Mouse (Mus musculus): ENCODE results near the gene Eefsec. TPM values are rescaled to one million over a fixed set of nuclear protein-coding genes. Genes with fewer than 3 reads are reported as not detected.

The Eefsec gene
- total and polyA plus RNA-seq, 3 experiments: 27.5 to 378 (median 40.7) TPM

DNA sequence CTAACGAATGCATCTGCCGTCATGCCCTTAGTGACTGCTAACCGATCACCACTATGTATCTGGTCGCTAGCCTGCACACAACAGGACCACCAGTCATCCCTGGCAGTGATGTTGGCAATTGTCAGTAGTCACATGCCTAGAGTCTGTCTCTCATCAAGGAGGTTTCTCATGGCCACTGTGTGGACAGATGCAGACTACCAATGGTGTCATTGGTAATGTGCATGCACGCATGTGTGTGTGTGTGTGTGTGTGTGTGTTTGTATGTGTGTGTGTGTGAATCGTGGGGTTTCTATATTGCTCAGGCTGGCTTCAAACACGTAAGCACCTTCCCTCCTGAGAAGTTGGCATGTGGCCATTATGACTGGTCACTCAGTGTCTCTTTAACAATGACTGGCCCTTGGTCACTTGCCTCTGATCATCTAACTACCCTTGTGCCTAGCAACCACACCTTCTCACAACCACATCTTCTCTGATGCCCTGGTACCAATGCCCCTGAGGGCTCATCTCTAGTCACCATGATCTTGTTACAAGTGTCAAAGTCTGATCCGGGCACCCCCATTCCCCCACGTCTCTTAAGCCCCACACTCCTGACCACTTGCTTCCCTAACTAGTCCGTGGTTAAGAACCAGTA lies 238.8 kb downstream of the Eefsec start (continued):
- TF ChIP-seq RAD21 (IDR thresholded peaks at IDR 0.05; ENCODE audit: low read depth, low read length): no peak

Other genes starting within 250 kb of the Eefsec start
- not detected in 2 replicates for gene Dnajb8, start 224.3 kb downstream of the Eefsec start, total RNA-seq (2012; rRNA removed)
- not detected for gene Dnajb8, start 224.3 kb downstream of the Eefsec start, polyA plus RNA-seq (2012; ENCODE audit: insufficient read depth in 1 of 2, insufficient read length in 2 of 2, low read depth in 1 of 2, low replicate concordance in 2 of 2, missing spikeins in 1 of 2)
- 232 and 240 TPM in 2 replicates for gene Ruvbl1, start 18.9 kb upstream of the Eefsec start, total RNA-seq (2012; rRNA removed)
- gene Ruvbl1, start 18.9 kb upstream of the Eefsec start, polyA plus RNA-seq (2012; ENCODE audit: insufficient read depth in 1 of 2, insufficient read length in 2 of 2, low read depth in 1 of 2, low replicate concordance in 2 of 2, missing spikeins in 1 of 2): 100 to 1,000 TPM; 146 to 238 TPM
- gene Sec61a1, start 72.4 kb upstream of the Eefsec start, total RNA-seq (2012; rRNA removed): 249 and 277 TPM in 2 replicates
- 100 to 1,000 TPM; 111 to 161 TPM for gene Sec61a1, start 72.4 kb upstream of the Eefsec start, polyA plus RNA-seq (2012; ENCODE audit: insufficient read depth in 1 of 2, insufficient read length in 2 of 2, low read depth in 1 of 2, low replicate concordance in 2 of 2, missing spikeins in 1 of 2)
- 0.04 and 0.07 TPM in 2 replicates for gene Kbtbd12, start 191.4 kb upstream of the Eefsec start, total RNA-seq (2012; rRNA removed)
- not detected for gene Kbtbd12, start 191.4 kb upstream of the Eefsec start, polyA plus RNA-seq (2012; ENCODE audit: insufficient read depth in 1 of 2, insufficient read length in 2 of 2, low read depth in 1 of 2, low replicate concordance in 2 of 2, missing spikeins in 1 of 2)